Mouse (Mus musculus) cerebellum, adult 2 months (tissue): Measurements from ENCODE around the gene 5330417C22Rik.

Experiments used
- CTCF ChIP-seq: fragments of 200-500 bp; IDR thresholded peaks from 2 replicates; pipeline ENCODE4 v1.5.1; 2011; ENCODE audit warnings: low read depth, mild to moderate bottlenecking, control low read depth, low read length, moderate library complexity, borderline replicate concordance; ENCODE audit not compliant: insufficient read depth
- POLR2A ChIP-seq: fragments of 200-500 bp; IDR thresholded peaks from 2 replicates; pipeline ENCODE4 v1.6.1; 2011; ENCODE audit warnings: low read length, control low read depth, borderline replicate concordance; ENCODE audit not compliant: insufficient read depth

- TF ChIP-seq CTCF (no peak), POLR2A (no peak)
These were observed 330 bp downstream of the 5330417C22Rik start for GRCm38 (mm10) chr3:108535896-108536516.
